Mouse (Mus musculus) adrenal gland, adult 18-20 months (tissue): ENCODE data around the gene Mboat2. TPM values are rescaled to one million over a fixed set of nuclear protein-coding genes. Genes with fewer than 3 reads are reported as not detected.

Source experiments
- DNase-seq, 2 experiments: peaks; one replicate each; pipeline ENCODE4 v3.0.0; 2021 to 2022; ENCODE audit warnings: low spot score in 2 of 2
- total RNA-seq, 2 experiments: library from RNA; stranded (reverse); gene quantifications; 1 replicate in 1 of 2; 2 replicates in 1 of 2; pipeline ENCODE4 v1.2.3; 2021

Mboat2 gene
- total RNA-seq, 2 experiments from 2014 or later: 16.9 to 22.8 TPM

DNA sequence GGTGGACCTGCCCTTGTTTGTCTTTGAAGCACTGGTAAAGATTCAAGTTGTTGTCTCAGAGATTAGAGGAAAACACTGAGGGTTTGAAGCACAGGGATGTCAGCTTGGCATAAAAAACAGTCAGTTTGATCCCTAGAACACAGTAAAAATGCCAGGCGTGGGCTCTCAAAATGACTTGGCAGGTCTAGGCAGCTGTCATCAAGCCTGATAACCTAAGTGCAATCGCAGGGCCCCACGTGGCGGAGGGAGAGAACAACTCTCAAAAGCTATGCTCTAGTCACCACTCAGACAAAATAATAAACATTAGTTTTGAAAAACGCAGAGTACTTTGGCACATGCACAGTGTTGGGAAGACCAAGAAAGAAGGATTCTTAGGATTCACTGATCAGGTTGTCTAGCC is 154.5 kb downstream of the Mboat2 start:
- DNase-seq: no peak

- DNase-seq: no peak
Measured at GRCm38 (mm10) chr12:24995350-24995749, 164.7 kb downstream of the Mboat2 start.

DNA sequence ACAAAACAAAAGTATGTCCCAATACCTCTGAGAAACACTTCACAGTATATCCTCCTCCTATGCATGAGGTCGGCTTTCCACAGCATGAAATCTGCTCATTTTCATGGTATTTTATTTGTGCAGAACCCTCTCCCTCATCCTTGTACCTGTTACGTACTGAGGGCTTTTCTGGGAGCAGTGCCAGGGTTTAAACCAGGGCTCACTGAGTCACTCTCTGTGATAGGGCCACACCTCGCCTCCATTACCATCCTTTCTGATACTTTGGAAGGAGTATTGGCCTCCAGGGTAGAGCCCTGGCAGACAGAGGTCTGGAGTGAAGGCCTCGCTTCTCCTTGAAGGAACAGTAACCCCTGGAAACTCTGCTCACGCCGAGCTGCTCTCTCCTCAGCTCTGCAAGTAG is 174.7 kb downstream of the Mboat2 start:
- no peak for DNase-seq

- no peak for DNase-seq
Measured at GRCm38 (mm10) chr12:25009957-25010356, 179.3 kb downstream of the Mboat2 start.

GRCm38 (mm10) chr12:25010416-25010815 is 179.7 kb downstream of the Mboat2 start:
- DNase-seq: no peak

DNA sequence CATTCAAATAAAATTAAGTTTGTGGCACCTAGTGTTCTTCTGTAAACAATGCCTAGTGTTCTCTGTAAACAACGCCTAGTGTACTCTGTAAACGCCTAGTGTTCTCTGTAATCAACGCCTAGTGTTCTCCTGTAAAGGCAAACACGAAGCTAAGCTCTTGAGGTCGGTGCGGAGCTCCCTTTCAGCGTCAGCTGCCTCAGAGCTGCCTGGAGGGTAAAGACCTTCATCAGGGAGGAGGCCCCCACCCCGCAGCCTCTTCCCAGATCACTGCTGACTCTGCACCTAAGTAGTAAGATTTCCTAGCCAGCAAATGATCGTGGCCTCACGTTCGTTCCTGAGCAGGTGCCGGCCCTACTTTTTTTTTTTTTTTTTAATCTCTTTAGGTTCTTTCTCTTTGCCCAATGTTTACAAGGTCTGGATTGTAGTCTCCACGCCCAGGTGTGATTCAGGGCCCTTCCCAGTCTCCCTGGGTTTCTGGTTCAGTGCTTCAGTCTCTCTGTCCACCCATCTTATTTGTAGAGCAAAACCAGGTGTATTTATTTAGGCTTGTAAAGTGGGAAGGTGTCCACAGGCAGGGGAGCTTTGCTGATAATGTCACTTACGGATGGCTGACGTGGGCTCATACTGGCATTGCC is 181.2 kb downstream of the Mboat2 start:
- no peak for DNase-seq

DNA sequence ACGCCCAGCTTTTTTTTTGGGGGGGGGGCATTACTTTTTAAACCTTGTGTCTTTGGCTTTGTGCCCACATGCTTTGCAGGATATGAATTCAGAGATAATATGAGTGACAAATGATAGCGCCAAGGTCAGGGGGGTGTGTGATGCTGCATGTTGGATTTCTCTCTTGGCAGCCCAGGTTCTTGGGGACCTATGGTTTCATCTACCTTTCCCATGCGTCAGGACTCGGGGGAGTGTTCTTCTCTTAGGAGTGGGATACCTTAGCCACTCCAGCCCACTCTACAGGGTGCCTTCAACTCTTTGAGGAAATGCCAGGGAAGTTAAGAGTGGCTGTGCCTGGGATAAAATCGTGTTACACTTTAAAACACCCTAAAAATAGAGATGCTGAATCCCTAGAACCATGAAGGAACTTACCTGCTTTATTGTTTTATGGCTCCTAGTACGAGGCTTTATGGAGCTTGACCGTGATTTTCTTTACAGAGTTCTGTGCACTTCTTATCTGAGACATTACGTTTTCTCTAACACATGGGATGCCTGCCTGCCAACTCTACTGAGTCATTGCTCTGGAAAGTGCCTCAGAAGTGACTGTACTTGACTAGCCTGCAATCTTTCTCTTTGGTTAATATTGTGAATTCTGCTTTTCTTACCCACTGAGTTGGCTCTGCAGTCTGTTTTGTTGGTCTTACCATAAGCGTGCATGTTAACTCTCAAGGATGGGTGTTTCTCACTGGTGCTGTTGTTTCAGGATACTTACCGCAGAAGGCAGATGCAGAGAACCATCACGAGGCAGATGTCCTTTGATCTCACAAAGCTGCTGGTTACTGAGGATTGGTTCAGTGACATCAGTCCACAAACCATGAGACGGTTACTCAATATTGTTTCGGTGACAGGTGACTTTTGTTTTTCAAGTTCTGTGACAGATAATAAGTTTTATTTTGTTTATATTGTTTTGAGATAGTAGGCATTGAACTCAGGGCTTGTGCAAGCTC is 182.2 kb downstream of the Mboat2 start:
- DNase-seq: no peak

Other genes starting within 250 kb of the Mboat2 start
- gene Klf11, start 179.6 kb upstream of the Mboat2 start, total RNA-seq: 10 to 100 TPM; 10.7 to 15.5 TPM
- 1 to 10 TPM; 3.9 to 6.2 TPM for gene Cys1, start 149.1 kb upstream of the Mboat2 start, total RNA-seq
- 1 to 10 TPM; 4.6 to 5.1 TPM for gene Rrm2, start 122.6 kb upstream of the Mboat2 start, total RNA-seq
- gene Kidins220, start 144.0 kb downstream of the Mboat2 start, total RNA-seq: 10 to 100 TPM; 75.4 to 97.5 TPM